ENCODE assay signal across 8 mouse cellular contexts in the genomic region with DNA sequence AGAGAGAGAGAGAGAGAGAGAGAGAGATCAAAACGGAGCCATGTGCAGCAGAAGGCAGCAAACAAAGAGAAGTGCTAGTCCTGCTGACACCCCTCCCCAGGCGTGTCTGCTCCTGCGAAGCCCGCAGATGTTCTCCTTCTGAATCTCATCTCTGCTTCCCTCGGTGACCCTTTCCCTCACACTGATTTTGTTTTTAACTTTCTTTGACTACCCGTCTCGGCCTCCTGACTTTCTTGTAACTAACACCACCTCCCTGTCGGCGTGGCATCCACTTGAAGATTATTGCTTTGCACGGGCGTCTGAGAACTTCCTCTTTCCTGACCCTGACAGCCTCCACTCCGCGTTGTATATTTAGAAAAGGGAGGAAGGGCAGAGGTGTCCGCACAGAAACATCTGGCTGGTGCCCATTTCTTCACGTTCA.
A peak's percentile ranks its signal among the peaks of the same experiment; 100 is the strongest.
DNase-seq lines count a peak whose midpoint lies in the region; ATAC-seq and TF ChIP-seq lines count a peak whose summit lies in the region.

No protein-coding gene starts in this region.

- H3K4me2 ChIP-seq in midbrain, embryonic 16.5 days (ENCODE audit: low read length) = peak overlapping the region; percentile 3; the same call in 1 of the 2 replicates
- no peak overlapping the region for H3K4me2 ChIP-seq in midbrain, embryonic 14.5 days (ENCODE audit: low read length)
- H3K4me2 ChIP-seq in heart, embryonic 12.5 days = peak overlapping the region; percentile 61
- H3K4me2 ChIP-seq in limb, embryonic 13.5 days (replicated peaks) = peak overlapping the region; percentile 52
- peak overlapping the region; percentile 18; the same call in 1 of the 2 replicates for H3K4me2 ChIP-seq in neural tube, embryonic 12.5 days (replicated peaks)

- no peak overlapping the region for H3K27ac ChIP-seq in midbrain, embryonic 16.5 days (ENCODE audit: low read length)
- no peak overlapping the region for H3K27ac ChIP-seq in midbrain, embryonic 14.5 days (replicated peaks; ENCODE audit: low read depth, low read length)
- no peak overlapping the region for H3K27ac ChIP-seq in heart, embryonic 12.5 days (ENCODE audit: poor library complexity, severe bottlenecking)
- H3K27ac ChIP-seq in limb, embryonic 13.5 days = no peak overlapping the region; the same call in 1 of the 2 replicates
- no peak overlapping the region for H3K27ac ChIP-seq in neural tube, embryonic 12.5 days
- no peak overlapping the region for H3K27ac ChIP-seq in layer of hippocampus, adult 2 months

- H3K36me3 ChIP-seq in midbrain, embryonic 16.5 days (ENCODE audit: control insufficient read depth, insufficient read depth, low read length) = no peaks in the 10 kb centered on the region
- no peaks in the 10 kb centered on the region for H3K36me3 ChIP-seq in midbrain, embryonic 14.5 days (ENCODE audit: control insufficient read depth, insufficient read depth, low read length)
- no peaks in the 10 kb centered on the region for H3K36me3 ChIP-seq in heart, embryonic 12.5 days
- H3K36me3 ChIP-seq in limb, embryonic 13.5 days = no peaks in the 10 kb centered on the region
- H3K36me3 ChIP-seq in neural tube, embryonic 12.5 days = no peaks in the 10 kb centered on the region

- ATAC-seq in midbrain, embryonic 16.5 days = no peak
- no peak for ATAC-seq in midbrain, embryonic 14.5 days (ENCODE audit: low FRiP score, low TSS enrichment)
- no peak; the same call in 1 of the 2 replicates for ATAC-seq in heart, embryonic 12.5 days (ENCODE audit: insufficient number of reproducible peaks, low FRiP score)
- ATAC-seq in limb, embryonic 13.5 days (ENCODE audit: low FRiP score, low read depth) = no peak
- ATAC-seq in neural tube, embryonic 12.5 days (ENCODE audit: low FRiP score, low read depth) = no peak
- no peak for ATAC-seq in erythroblast, adult 5-6 weeks (replicated peaks; ENCODE audit: low FRiP score, poor library complexity, severe bottlenecking)

- H3K4me1 ChIP-seq in midbrain, embryonic 16.5 days (ENCODE audit: control insufficient read depth, insufficient read depth, low read length) = no peaks in the 10 kb centered on the region
- H3K4me1 ChIP-seq in midbrain, embryonic 14.5 days (ENCODE audit: control insufficient read depth, insufficient read depth, low read length) = no peaks in the 10 kb centered on the region
- peaks cover 10% of the 10 kb centered on the region; the same call in 1 of the 2 replicates for H3K4me1 ChIP-seq in heart, embryonic 12.5 days (replicated peaks)
- peaks cover 18% of the 10 kb centered on the region for H3K4me1 ChIP-seq in limb, embryonic 13.5 days
- no peaks in the 10 kb centered on the region for H3K4me1 ChIP-seq in neural tube, embryonic 12.5 days

- 73% methylated on average over 15 of the region's 15 CpGs for WGBS in midbrain, embryonic 16.5 days
- WGBS in midbrain, embryonic 14.5 days = 75% methylated on average over 15 of the region's 15 CpGs
- 18% methylated on average over 15 of the region's 15 CpGs for WGBS in heart, embryonic 12.5 days
- 9% methylated on average over 15 of the region's 15 CpGs for WGBS in limb, embryonic 13.5 days
- 72% methylated on average over 14 of the region's 15 CpGs for WGBS in neural tube, embryonic 12.5 days

- no peak overlapping the region for H3K4me3 ChIP-seq in midbrain, embryonic 16.5 days (ENCODE audit: low read depth, low read length)
- no peak overlapping the region for H3K4me3 ChIP-seq in midbrain, embryonic 14.5 days (replicated peaks; ENCODE audit: low read depth, low read length)
- H3K4me3 ChIP-seq in heart, embryonic 12.5 days = peak overlapping the region; percentile 22
- no peak overlapping the region; the same call in 1 of the 2 replicates for H3K4me3 ChIP-seq in limb, embryonic 13.5 days
- H3K4me3 ChIP-seq in neural tube, embryonic 12.5 days = no peak overlapping the region
- H3K4me3 ChIP-seq in layer of hippocampus, adult 2 months = no peak overlapping the region

- no peak overlapping the region for H3K9ac ChIP-seq in midbrain, embryonic 16.5 days (ENCODE audit: low read depth, low read length)
- no peak overlapping the region for H3K9ac ChIP-seq in midbrain, embryonic 14.5 days (replicated peaks; ENCODE audit: low read length)
- no peak overlapping the region for H3K9ac ChIP-seq in heart, embryonic 12.5 days
- H3K9ac ChIP-seq in limb, embryonic 13.5 days = no peak overlapping the region
- no peak overlapping the region for H3K9ac ChIP-seq in neural tube, embryonic 12.5 days

- DNase-seq in midbrain, embryonic 14.5 days = no peak
- no peak for DNase-seq in layer of hippocampus, adult 2 months (ENCODE audit: low spot score in 2 of 2)
- no peak for DNase-seq in left cerebral cortex, adult 8-10 months (ENCODE audit: low spot score in 2 of 2)

- no peak for TF ChIP-seq CTCF in layer of hippocampus, adult 2 months (conservative IDR thresholded peaks at IDR 0.05)

- H3K9me3 ChIP-seq in midbrain, embryonic 16.5 days (replicated peaks; ENCODE audit: control insufficient read depth, low read length, poor library complexity, severe bottlenecking) = no peaks in the 10 kb centered on the region
- no peaks in the 10 kb centered on the region for H3K9me3 ChIP-seq in midbrain, embryonic 14.5 days (ENCODE audit: control insufficient read depth, low read length)
- H3K9me3 ChIP-seq in heart, embryonic 12.5 days (replicated peaks) = no peaks in the 10 kb centered on the region
- no peaks in the 10 kb centered on the region for H3K9me3 ChIP-seq in limb, embryonic 13.5 days
- no peaks in the 10 kb centered on the region for H3K9me3 ChIP-seq in neural tube, embryonic 12.5 days

- no peaks in the 10 kb centered on the region for H3K27me3 ChIP-seq in midbrain, embryonic 16.5 days (ENCODE audit: control insufficient read depth, insufficient read depth, low read depth, low read length)
- H3K27me3 ChIP-seq in midbrain, embryonic 14.5 days (ENCODE audit: control insufficient read depth, insufficient read depth, low read length) = no peaks in the 10 kb centered on the region
- no peaks in the 10 kb centered on the region for H3K27me3 ChIP-seq in heart, embryonic 12.5 days (replicated peaks)
- peaks cover 3% of the 10 kb centered on the region; the same call in 1 of the 2 replicates for H3K27me3 ChIP-seq in limb, embryonic 13.5 days
- no peaks in the 10 kb centered on the region for H3K27me3 ChIP-seq in neural tube, embryonic 12.5 days (replicated peaks)
